Mouse (Mus musculus) bone marrow, adult 2 months (tissue): ENCODE data around the gene Adcy9.

Experiments
- CTCF ChIP-seq: fragments of 200-500 bp; IDR thresholded peaks from 2 replicates; pipeline ENCODE4 v1.5.1; 2011; ENCODE audit warnings: low read length, control low read depth; ENCODE audit not compliant: control insufficient read depth, insufficient read depth
- POLR2A ChIP-seq: fragments of 200-500 bp; IDR thresholded peaks from 2 replicates; pipeline ENCODE4 v1.6.1; 2011; ENCODE audit warnings: low read depth, mild to moderate bottlenecking, control low read depth, low read length, borderline replicate concordance; ENCODE audit not compliant: control insufficient read depth

- no peak for TF ChIP-seq CTCF
- TF ChIP-seq POLR2A, result no peak
Measured at GRCm38 (mm10) chr16:4280949-4281348, 139.3 kb downstream of the Adcy9 start.
